Mouse (Mus musculus): Measurements from ENCODE around the gene Grk3. TPM values are rescaled to one million over a fixed set of nuclear protein-coding genes. Genes with fewer than 3 reads are reported as not detected.

Gene Grk3
- polyA plus RNA-seq, 1 experiment from 2014 or later, result 23.3 TPM

- 78% methylated on average over 11 of the region's 11 CpGs for WGBS
- H3K36me3 ChIP-seq, result peaks cover 5% of the 10 kb centered on the region; the same call in 1 of the 2 replicates
- H3K4me2 ChIP-seq, result no peak overlapping the region
- H3K9me3 ChIP-seq (replicated peaks), result no peaks in the 10 kb centered on the region
- H3K4me1 ChIP-seq, result peaks cover 7% of the 10 kb centered on the region; the same call in 1 of the 2 replicates
- H3K9ac ChIP-seq (replicated peaks), result no peak overlapping the region
- no peak overlapping the region for H3K27ac ChIP-seq (replicated peaks)
- no peaks in the 10 kb centered on the region for H3K27me3 ChIP-seq (replicated peaks)
- H3K4me3 ChIP-seq (replicated peaks), result no peak overlapping the region
- no peak for ATAC-seq (ENCODE audit: low FRiP score)
Measured at GRCm38 (mm10) chr5:112932878-112933567, 82.6 kb downstream of the Grk3 start.

DNA sequence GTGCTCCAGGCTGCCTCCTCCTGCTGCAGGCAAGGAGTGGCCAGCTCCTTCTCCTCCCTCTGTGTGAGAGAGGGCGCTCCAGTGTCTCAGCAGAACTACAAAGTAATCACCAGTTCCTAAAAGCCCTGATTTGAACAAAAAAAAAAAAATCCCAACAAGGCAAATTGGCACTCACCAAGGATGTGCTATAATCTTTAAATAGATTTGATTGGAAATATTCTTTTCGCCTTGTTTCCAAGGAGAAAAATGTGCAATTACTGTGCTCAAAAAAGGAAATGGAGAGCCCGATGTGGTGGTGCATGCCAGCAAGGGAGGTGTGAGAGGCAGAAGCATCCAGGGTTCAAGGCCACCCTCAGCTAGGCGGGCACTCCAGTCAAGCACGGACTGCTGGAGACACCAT, 83.7 kb downstream of the Grk3 start:
- ATAC-seq (ENCODE audit: low FRiP score), result no peak

GRCm38 (mm10) chr5:112928201-112928881, 87.2 kb downstream of the Grk3 start:
- Histone ChIP-seq H3K36me3 (0 out of 2 replicates have a peak, but pooled peaks cover 5% of the 10 kb centered on the region), H3K4me3 (replicated peaks) (no peak overlapping the region), H3K4me2 (no peak overlapping the region), H3K27me3 (replicated peaks) (no peaks in the 10 kb centered on the region), H3K4me1 (0 out of 2 replicates have a peak, but pooled peaks cover 2% of the 10 kb centered on the region), H3K9me3 (replicated peaks) (no peaks in the 10 kb centered on the region), H3K27ac (replicated peaks) (no peak overlapping the region), H3K9ac (replicated peaks) (no peak overlapping the region)
- ATAC-seq (ENCODE audit: low FRiP score), result no peak
- WGBS, result 52% methylated on average over 10 of the region's 10 CpGs

More for the DNA sequence above, 83.7 kb downstream of the Grk3 start:
- Histone ChIP-seq H3K4me2 (no peak overlapping the region), H3K27ac (replicated peaks) (no peak overlapping the region), H3K9me3 (replicated peaks) (no peaks in the 10 kb centered on the region), H3K27me3 (replicated peaks) (no peaks in the 10 kb centered on the region), H3K36me3 (peaks cover 5% of the 10 kb centered on the region; the same call in 1 of the 2 replicates), H3K4me1 (peaks cover 7% of the 10 kb centered on the region; the same call in 1 of the 2 replicates), H3K4me3 (replicated peaks) (no peak overlapping the region), H3K9ac (replicated peaks) (no peak overlapping the region)
- 79% methylated on average over 5 of the region's 5 CpGs for WGBS

DNA sequence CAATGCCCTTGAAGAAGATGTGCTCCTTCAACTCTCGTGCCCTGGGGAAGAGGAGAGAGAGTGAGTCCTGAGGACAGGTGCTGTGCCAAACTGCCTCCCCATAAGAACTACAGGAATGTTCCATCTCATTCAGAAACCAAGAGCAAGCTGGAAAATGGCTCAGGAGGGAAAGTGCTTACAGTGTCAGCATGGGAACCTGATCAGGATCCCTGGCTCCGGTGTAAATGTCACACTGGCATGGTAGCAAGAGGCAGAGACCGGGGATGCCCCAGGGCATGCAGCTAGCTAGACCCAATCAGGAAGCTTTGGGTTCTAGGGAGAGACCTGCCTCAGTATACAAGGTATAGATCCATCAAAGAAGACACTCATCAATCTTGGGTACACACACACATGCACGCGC, 90.2 kb downstream of the Grk3 start:
- WGBS, result 97% methylated on average over 5 of the region's 5 CpGs
- Histone ChIP-seq H3K27ac (replicated peaks) (no peak overlapping the region), H3K36me3 (0 out of 2 replicates have a peak, but pooled peaks cover 5% of the 10 kb centered on the region), H3K9me3 (replicated peaks) (no peaks in the 10 kb centered on the region), H3K4me1 (0 out of 2 replicates have a peak, but pooled peaks cover 2% of the 10 kb centered on the region), H3K4me3 (replicated peaks) (no peak overlapping the region), H3K9ac (replicated peaks) (no peak overlapping the region), H3K4me2 (no peak overlapping the region), H3K27me3 (replicated peaks) (no peaks in the 10 kb centered on the region)
- ATAC-seq (ENCODE audit: low FRiP score), result no peak

DNA sequence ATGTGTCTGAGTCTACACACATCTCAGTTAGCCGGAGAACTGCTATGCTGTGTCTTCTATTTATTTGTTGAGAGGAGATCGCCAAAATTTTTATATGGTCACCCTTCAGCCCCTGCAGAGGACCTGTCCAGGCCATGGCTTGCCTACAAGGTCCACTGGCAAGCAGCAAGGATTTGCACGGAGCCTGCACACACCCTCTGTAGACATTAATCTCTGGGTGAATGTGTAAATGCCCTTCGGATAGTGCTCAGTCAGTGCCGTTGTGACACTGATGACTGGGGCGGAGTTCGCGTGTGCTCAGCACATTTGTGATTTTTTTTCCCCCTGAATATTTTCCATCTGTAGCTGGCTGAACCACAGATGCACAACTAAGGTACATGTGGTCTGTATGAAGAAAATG, 90.8 kb downstream of the Grk3 start:
- Histone ChIP-seq H3K4me3 (replicated peaks) (no peak overlapping the region), H3K4me2 (no peak overlapping the region), H3K36me3 (0 out of 2 replicates have a peak, but pooled peaks cover 5% of the 10 kb centered on the region), H3K27me3 (replicated peaks) (no peaks in the 10 kb centered on the region), H3K4me1 (0 out of 2 replicates have a peak, but pooled peaks cover 2% of the 10 kb centered on the region), H3K9me3 (replicated peaks) (no peaks in the 10 kb centered on the region), H3K9ac (replicated peaks) (no peak overlapping the region), H3K27ac (replicated peaks) (no peak overlapping the region)
- no peak for ATAC-seq (ENCODE audit: low FRiP score)
- 90% methylated on average over 8 of the region's 8 CpGs for WGBS

DNA sequence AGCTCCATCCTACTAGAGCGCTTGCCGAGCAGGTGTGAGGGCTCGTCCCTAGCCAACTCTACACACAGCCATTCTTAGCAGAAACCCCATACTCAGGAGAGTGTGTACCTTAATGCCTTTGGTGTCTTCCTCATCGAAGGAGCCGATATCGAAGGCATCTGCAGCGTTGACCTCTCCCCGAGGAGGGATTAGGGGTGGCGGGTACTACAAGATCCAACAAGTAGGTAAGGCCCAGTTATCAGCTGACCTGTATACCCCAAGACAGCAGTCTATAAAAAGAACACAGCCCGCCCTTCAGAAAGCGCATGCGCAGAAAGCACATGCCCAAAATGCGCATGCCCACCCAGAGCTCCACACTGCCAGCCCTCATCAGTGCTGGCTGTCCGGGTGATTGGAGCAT, 91.8 kb downstream of the Grk3 start:
- H3K36me3 ChIP-seq, result no peaks in the 10 kb centered on the region
- 0 out of 2 replicates have a peak, but pooled peaks cover 2% of the 10 kb centered on the region for H3K4me1 ChIP-seq
- no peak overlapping the region for H3K9ac ChIP-seq (replicated peaks)
- no peak overlapping the region for H3K27ac ChIP-seq (replicated peaks)
- WGBS, result 96% methylated on average over 14 of the region's 14 CpGs
- no peak overlapping the region for H3K4me2 ChIP-seq
- H3K4me3 ChIP-seq (replicated peaks), result no peak overlapping the region
- H3K27me3 ChIP-seq (replicated peaks), result no peaks in the 10 kb centered on the region
- H3K9me3 ChIP-seq (replicated peaks), result no peaks in the 10 kb centered on the region
- no peak for ATAC-seq (ENCODE audit: low FRiP score)

- Histone ChIP-seq H3K4me3 (replicated peaks) (no peak overlapping the region), H3K9ac (replicated peaks) (no peak overlapping the region), H3K4me1 (no peaks in the 10 kb centered on the region), H3K27ac (replicated peaks) (no peak overlapping the region), H3K9me3 (replicated peaks) (no peaks in the 10 kb centered on the region), H3K36me3 (no peaks in the 10 kb centered on the region), H3K4me2 (no peak overlapping the region), H3K27me3 (replicated peaks) (no peaks in the 10 kb centered on the region)
- no peak for ATAC-seq (ENCODE audit: low FRiP score)
Measured at GRCm38 (mm10) chr5:112921914-112922313, 93.7 kb downstream of the Grk3 start.

- Histone ChIP-seq H3K27me3 (replicated peaks) (no peaks in the 10 kb centered on the region), H3K4me2 (no peak overlapping the region), H3K36me3 (peaks cover 10% of the 10 kb centered on the region; the same call in 1 of the 2 replicates), H3K4me3 (replicated peaks) (no peak overlapping the region), H3K9ac (replicated peaks) (no peak overlapping the region), H3K27ac (replicated peaks) (peak overlapping the region; percentile 63), H3K4me1 (peaks cover 4% of the 10 kb centered on the region; the same call in 1 of the 2 replicates), H3K9me3 (replicated peaks) (no peaks in the 10 kb centered on the region)
- 55% methylated on average over 5 of the region's 5 CpGs for WGBS
- ATAC-seq (ENCODE audit: low FRiP score), result no peak
Measured at GRCm38 (mm10) chr5:112910381-112910780, 105.2 kb downstream of the Grk3 start.

GRCm38 (mm10) chr5:112908169-112908614, 107.4 kb downstream of the Grk3 start:
- no peaks in the 10 kb centered on the region for H3K36me3 ChIP-seq
- no peak overlapping the region for H3K9ac ChIP-seq (replicated peaks)
- no peak overlapping the region for H3K4me2 ChIP-seq
- H3K4me1 ChIP-seq, result peaks cover 4% of the 10 kb centered on the region; the same call in 1 of the 2 replicates
- H3K4me3 ChIP-seq (replicated peaks), result no peak overlapping the region
- WGBS, result 64% methylated on average over 2 of the region's 2 CpGs
- H3K27ac ChIP-seq (replicated peaks), result no peak overlapping the region
- no peaks in the 10 kb centered on the region for H3K27me3 ChIP-seq (replicated peaks)
- no peaks in the 10 kb centered on the region for H3K9me3 ChIP-seq (replicated peaks)
- ATAC-seq (ENCODE audit: low FRiP score), result no peak

GRCm38 (mm10) chr5:112907504-112907903, 108.1 kb downstream of the Grk3 start:
- Histone ChIP-seq H3K4me1 (peaks cover 4% of the 10 kb centered on the region; the same call in 1 of the 2 replicates), H3K4me2 (no peak overlapping the region), H3K9ac (replicated peaks) (no peak overlapping the region), H3K27ac (replicated peaks) (no peak overlapping the region), H3K4me3 (replicated peaks) (no peak overlapping the region), H3K9me3 (replicated peaks) (no peaks in the 10 kb centered on the region), H3K27me3 (replicated peaks) (no peaks in the 10 kb centered on the region), H3K36me3 (no peaks in the 10 kb centered on the region)
- 83% methylated on average over 6 of the region's 6 CpGs for WGBS
- no peak for ATAC-seq (ENCODE audit: low FRiP score)

DNA sequence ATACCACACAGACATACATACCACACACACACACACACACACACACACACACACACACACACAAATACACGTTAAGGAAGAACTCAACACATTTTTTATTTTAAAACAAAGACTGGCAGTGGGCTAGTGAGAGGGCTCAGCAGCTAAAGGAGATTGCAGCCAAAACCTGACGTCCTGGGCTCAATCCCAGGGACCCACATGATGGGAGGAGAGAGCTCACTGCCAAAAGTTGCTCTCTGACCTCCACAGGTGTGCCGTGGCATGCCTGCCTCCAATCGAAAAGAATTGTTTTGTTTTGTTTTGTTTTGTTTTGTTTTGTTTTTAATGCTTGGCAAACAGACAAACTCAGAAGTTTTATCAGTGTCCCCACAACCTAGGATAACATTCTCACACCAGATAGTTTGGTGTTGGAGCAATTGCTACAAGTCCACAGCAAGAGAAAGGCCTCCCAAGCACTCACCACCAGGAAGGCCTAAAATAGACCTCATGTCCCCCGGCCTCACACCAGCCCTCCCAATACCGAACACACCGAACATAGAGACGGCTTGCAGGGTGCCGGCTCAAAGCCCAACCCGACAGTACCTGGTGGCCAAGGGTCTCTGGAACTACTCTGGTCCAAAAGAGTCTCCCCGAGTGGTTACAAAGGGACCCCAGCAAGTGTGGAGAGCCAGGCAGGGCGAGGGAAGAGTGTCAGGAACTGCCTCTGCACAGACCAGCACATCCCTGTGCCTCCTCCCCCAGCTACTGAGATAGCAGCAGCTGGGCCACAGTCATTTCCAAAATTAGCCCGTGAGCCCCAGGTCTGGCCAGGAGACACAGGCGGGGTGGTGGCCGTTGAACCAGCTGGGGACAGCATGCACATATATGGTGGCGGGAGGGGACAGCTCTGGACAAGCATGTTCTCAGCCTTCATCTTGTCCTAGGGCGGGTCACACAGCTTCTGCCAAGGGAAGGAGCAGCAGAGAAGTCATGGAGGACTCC, 119.6 kb downstream of the Grk3 start, which contains the start of gene Myo18b:
Myo18b (minus strand) TSS at position 689 of the 981 bp plus-strand sequence.
- H3K9ac ChIP-seq (replicated peaks), result no peak within 1 kb of the TSS
- 84% methylated on average over 17 of the region's 17 CpGs for WGBS

More for the DNA sequence above, 119.6 kb downstream of the Grk3 start, which contains the start of gene Myo18b:
- 0 out of 2 replicates have a peak, but pooled peaks cover 3% of the 10 kb centered on the region for H3K9me3 ChIP-seq (replicated peaks)
- H3K4me1 ChIP-seq, result no peaks in the 10 kb centered on the region
- ATAC-seq (ENCODE audit: low FRiP score), result no peak
- H3K36me3 ChIP-seq, result no peaks in the 10 kb centered on the region
- H3K4me2 ChIP-seq, result no peak within 1 kb of the TSS
- H3K4me3 ChIP-seq (replicated peaks), result no peak within 1 kb of the TSS
- H3K27me3 ChIP-seq (replicated peaks), result no peaks in the 10 kb centered on the region
- H3K27ac ChIP-seq (replicated peaks), result no peak within 1 kb of the TSS

Measured in neural tube, embryonic 15.5 days (tissue).